Mouse (Mus musculus) brain, adult 2 months (tissue): ENCODE data around the gene Tmem159.
A peak's percentile ranks its signal among the peaks of the same experiment; 100 is the strongest.

Experiments
- DNase-seq: peaks from one replicate; pipeline ENCODE4 v3.0.0; 2011; ENCODE audit warnings: low read depth, low spot score

Tmem159 gene

DNA sequence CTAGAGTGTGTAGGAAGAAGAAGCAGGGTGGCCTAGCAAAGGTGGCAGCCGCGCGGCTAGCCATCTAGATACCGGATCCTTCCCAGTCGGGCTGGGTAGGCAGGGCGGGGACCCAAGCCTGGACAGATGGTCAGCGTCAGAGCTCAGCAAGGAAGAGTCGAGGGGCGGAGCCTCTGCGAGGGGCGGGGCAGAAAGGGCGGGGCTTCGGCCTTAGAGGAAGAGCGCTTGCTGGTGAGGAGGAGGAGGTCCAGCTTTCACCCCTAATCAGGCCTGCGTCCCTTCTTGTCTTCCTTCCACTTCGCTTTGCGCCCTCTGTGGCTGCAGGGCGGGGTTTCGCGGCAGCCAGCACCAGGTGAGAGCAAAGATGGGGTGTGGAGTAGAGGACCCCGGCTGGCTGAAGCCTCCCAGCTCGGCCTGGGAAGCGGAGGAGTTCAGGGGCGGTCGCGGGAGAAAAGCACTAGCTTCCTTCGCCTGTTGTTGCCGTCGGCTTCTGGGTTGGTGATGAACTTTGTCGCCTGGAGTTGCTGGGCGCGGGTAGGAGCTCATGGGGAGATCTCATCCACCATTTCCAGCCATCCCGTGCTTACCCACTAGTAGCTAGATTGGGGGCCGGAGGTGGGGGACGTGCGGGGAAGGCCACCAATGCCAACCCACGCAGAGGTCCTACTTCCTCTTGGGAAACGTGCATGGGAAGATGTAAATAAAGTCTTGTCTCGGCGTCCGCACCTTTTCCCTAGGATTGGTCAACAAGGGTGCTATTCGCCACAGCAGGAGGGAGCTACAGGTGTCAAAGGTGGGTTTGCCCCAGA is at the start of gene Tmem159:
TSS of gene Tmem159 (plus strand) at position 190 of the 809 bp plus-strand sequence.
- peak; percentile 92 for DNase-seq

GRCm38 (mm10) chr7:120054016-120054415 is 48.1 kb upstream of the Tmem159 start:
- DNase-seq: no peak

- DNase-seq: peak; percentile 20
Measured at GRCm38 (mm10) chr7:120055479-120055878, 46.7 kb upstream of the Tmem159 start.

DNA sequence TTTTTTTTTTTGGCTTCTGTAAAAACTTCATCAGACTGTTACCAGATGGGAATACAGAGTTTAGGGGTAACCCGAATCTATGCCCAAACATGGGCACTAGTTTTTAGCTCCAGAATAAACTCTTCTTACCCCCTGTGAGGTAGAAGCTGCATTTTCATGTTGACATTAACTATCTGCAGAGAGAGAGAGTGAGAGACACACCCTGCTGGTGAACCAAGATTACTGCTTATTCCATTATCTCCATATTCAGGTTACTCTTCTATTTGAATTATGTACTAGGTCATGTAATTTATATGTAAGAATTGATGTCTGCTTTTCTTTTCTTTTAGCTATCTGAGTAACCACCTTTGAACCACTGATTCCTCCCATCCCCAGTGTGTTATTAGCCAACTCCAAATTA is 38.1 kb upstream of the Tmem159 start:
- peak; percentile 2 for DNase-seq

DNA sequence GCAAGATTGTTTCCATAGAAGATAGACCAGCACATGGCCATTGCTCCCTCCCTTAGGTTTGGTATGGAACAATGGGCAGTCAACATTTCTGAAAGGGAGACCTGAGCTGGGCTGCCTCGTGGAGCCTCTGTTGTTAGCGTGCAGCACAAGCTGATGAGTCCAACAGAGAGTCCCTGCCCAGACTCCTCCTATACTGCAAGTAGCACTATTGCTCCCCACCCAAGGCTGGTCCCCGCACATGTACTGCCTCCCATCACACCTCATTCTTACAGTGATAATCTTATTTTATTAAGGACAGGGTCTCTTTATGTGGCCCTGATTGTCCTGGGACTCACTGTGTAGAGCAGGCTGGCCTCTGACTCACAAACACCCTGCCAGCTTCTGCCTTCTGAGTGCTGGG is 34.0 kb upstream of the Tmem159 start:
- DNase-seq: no peak

DNA sequence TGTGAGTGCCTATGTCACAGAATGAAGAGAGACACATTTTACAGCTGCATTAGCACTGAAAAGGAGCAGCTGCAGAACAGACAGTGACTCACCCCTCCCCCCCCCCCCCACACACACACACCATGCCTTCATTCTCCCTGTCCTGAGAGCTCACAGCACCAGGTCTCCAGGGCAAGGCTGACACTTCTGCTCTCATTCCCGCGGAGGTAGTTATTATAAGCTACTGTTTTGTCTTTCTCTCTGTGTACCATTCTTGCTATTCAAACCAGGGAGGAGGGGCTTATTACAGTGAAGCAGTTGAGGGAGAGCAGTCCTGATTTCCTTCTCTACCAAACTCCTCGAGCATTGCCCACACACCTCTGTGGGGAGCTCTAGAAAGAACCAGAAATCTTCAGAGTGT is 33.0 kb upstream of the Tmem159 start:
- DNase-seq: peak; percentile 31

- no peak for DNase-seq
Measured at GRCm38 (mm10) chr7:120080177-120080576, 22.0 kb upstream of the Tmem159 start.

DNA sequence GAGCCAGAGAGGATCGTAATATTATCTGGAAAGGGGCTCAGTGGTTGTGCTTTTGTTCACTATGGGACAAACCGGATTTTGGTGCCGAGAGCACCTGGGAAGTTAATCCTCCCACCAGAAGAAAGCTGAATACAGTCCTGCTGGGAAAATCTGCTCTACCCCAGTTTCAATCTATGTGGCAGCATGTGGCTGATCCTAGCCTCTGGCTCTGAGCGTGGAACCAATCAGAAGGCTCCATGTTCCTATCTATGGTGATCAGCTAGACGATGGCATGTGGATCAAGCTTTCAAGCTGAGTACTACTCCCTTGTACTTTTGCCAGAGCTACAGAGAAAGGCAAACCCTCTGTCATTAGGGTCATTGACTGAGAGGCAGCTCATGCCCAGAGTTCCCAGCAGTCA is 9.1 kb upstream of the Tmem159 start:
- DNase-seq: no peak

GRCm38 (mm10) chr7:120094216-120094615 is 7.9 kb upstream of the Tmem159 start:
- DNase-seq: peak; percentile 76

GRCm38 (mm10) chr7:120095180-120095579 is 7.0 kb upstream of the Tmem159 start, which contains the start of gene Dnah3:
TSS of gene Dnah3 (minus strand) at chr7:120095280.
- DNase-seq: no peak

DNA sequence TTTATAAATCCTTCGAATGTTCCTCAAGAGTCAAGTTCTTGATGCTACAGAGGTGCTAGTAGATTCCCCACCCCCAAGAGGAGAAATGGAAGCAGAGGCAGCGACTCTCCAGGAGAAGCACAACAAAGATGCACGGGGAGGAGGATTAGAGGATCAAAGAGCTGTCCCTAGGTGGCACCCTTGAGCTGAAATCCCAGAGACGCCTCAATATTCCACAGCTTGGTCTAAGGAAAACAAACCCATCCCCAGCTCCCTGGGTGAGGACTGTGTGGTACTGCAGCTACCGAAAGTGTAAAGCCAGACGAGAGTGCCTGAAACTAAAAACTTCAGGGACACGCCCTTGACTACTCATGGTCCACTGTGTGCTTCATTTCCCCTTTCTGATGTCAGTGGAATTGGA is 4.3 kb upstream of the Tmem159 start:
- peak; percentile 81 for DNase-seq

DNA sequence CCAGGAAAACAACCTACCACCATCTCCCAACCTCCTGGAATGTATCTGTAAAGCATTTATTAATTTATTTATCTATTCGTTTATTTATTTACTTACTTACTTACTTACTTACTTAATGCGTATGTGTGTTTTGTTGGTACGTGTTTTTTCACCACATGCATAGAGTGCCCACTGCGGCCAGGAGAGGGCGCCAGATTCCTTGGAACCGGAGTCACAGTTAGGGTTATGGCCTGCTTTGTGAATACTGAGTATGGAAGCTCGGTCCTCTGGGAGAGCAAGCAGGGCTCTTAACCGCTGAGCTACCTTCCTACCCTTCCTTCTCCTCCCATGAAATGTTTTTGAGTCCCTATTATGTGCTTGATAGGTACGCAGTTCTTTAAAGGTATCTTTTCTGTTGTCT is 3.8 kb upstream of the Tmem159 start:
- peak; percentile 60 for DNase-seq

GRCm38 (mm10) chr7:120103019-120103567 is 940 bp downstream of the Tmem159 start:
- DNase-seq: peak; percentile 45

DNA sequence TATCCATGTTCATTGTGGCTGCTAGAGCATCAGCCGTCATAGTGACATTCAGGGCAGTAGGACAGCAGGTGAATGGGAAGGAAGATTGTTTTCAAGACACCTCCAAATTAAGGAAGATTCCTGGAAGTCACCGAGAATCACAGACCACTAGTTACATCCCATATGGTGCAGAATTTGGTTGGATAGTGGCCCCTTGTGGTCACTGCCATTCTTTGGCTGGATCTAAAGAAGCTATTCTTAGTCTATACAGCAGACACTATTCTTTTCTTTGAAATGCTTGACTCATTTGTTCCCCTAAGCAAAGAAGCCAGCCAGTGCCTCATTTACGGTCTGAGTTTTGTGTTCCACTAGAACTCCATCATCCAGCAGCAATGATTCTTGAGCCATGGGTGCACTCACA is 2.8 kb downstream of the Tmem159 start:
- peak; percentile 57 for DNase-seq

- DNase-seq: peak; percentile 73
Measured at GRCm38 (mm10) chr7:120106356-120106755, 4.2 kb downstream of the Tmem159 start.

DNA sequence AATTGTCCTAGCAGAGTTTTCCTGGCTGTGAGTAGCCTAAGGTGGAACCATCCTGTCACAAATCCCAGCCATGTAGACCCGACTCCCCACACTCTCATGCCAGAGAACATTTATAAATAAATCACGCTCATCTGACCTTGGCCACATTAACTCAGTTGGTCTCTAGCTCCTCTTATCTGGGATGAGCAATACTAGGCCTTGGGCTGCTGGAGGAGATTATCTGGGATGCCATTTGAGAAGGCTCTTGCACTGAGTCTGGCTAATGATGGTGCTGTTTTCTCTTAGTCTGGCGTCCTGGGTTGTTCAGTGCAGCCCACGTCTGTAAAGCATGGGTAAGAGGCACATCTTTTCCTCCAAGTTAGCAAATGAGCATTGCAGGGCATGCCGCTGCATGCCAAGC is 7.5 kb downstream of the Tmem159 start:
- no peak for DNase-seq

DNA sequence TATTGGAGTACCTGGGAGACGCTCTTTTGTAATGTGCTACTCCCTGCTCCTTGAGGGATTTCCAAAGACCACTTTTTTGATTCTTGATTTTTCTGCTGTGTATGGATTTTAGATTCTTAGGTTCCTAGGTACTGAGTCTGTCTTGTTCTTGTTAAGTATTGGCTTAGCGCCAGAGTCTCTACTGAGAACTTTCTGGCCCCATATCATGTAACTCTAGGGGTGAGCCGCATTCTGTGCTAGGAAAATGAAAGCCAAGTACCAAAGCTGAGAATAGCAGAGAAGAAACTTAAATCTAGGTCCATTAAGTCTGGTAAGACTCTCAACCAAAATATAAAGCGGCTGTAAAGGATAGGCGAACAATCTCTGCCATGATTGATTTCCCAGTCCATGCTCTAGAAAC is 14.8 kb downstream of the Tmem159 start:
- DNase-seq: no peak

DNA sequence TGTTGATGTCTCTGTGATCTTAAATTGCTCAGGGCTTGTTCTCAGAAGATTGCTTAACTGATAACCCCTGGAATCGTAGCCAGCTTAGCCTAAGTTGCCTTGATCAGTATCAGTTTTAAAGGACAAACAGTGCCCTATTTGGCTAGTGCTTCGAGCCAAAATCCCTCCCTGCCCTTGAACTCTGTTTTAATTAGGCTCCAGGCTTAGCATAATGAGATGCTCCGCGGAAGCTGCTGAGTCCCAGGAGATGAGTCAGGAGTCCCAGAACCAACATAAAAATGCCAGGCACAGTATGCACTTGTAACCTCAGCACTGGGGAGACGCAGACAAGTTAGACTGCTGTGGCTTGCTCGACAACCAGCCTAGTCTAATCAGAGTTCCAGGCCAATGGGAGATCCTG is 15.4 kb downstream of the Tmem159 start:
- peak; percentile 47 for DNase-seq

- DNase-seq: no peak
Measured at GRCm38 (mm10) chr7:120123776-120124175, 21.6 kb downstream of the Tmem159 start.

DNA sequence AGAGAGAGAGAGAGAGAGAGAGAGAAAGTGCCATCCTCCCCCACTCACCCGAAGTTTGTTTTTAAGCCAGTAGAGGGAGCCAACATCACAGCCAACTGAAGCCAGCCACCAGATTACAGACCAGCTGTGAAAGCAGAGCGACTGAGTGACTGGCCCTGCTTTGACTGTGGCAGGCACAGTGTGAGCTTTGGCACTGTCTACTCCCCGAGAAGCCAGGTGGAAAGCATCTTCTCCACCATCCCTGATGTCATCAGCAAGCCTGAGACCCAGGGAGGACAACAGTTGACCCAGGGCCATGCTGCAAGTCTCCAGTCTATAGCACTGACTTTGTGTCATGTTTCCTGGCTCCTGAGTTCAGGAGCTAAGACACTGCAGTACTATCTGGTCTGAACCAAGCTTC is 22.7 kb downstream of the Tmem159 start:
- DNase-seq: peak; percentile 85

GRCm38 (mm10) chr7:120126976-120127685 is 25.0 kb downstream of the Tmem159 start:
- DNase-seq: no peak

DNA sequence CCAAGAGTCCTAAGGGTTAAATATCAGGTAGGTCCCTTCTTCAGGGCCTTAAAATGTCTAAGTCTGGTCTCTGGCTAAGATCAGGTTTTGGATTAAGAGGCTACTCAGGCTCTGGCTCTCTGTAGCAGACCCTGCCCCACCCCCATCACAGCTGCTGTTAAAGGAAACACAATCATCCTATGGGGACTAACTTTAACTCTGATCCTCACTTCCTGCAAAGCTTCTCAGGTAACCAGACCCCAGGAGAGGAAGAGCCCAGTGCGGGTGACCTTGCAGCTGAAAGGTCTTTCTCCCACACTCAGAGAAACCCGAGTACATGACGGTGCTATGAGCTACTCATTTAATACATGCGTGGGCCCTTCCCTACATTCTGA is 25.5 kb downstream of the Tmem159 start:
- DNase-seq: no peak

- peak; percentile 76 for DNase-seq
Measured at GRCm38 (mm10) chr7:120128951-120129350, 26.8 kb downstream of the Tmem159 start.
